Mouse (Mus musculus): Measurements from ENCODE around the gene Nudt17. TPM values are rescaled to one million over a fixed set of nuclear protein-coding genes. Genes with fewer than 3 reads are reported as not detected.
"Not testable (repeated sequence)": the region's sequence is repeated elsewhere in the genome, so short reads cannot be mapped to it uniquely, and the experiment has no call there.

Nudt17 gene
- total RNA-seq, 2 experiments from 2014 or later = 12.1 to 14.6 TPM

- no peak for DNase-seq (ENCODE audit: low spot score in 2 of 2)
Observed at GRCm38 (mm10) chr3:96673514-96673913, 34.8 kb downstream of the Nudt17 start.

GRCm38 (mm10) chr3:96671519-96671918, 36.8 kb downstream of the Nudt17 start:
- DNase-seq (ENCODE audit: low spot score in 2 of 2) = no peak

- peak; percentile 61 to 66 for DNase-seq (ENCODE audit: low spot score in 2 of 2)
Observed at GRCm38 (mm10) chr3:96669727-96670468, 38.5 kb downstream of the Nudt17 start, which contains the start of gene Ankrd35. Ankrd35 (plus strand) TSS chr3:96670131.

GRCm38 (mm10) chr3:96668424-96669067, 39.8 kb downstream of the Nudt17 start:
- no peak for DNase-seq (ENCODE audit: low spot score in 2 of 2)

DNA sequence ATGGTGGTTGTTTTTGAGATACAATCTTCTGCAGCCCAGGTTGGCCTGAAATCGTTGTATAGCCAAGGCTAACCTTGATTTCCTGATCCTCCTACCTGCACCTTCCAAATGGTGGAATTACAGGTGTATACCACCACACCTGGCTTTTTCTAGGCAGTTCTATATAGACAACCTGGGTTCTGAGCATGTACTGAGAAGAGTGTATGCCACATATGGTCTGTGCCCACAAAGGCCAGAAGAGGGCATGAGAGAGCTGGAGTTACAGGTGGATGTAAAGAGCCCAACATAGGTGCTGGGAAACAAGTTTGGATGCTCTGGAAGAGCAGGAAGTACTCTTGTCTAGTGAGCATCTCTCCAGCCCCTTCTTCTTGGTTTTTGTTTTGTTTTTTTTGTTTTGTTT, 41.0 kb downstream of the Nudt17 start:
- DNase-seq (ENCODE audit: low spot score in 2 of 2) = no peak

- DNase-seq (ENCODE audit: low spot score in 2 of 2) = no peak
Observed at GRCm38 (mm10) chr3:96666916-96667315, 41.4 kb downstream of the Nudt17 start.

- not testable (repeated sequence) for DNase-seq (ENCODE audit: low spot score in 2 of 2)
Observed at GRCm38 (mm10) chr3:96665732-96666363, 42.5 kb downstream of the Nudt17 start.

- DNase-seq (ENCODE audit: low spot score in 2 of 2) = peak; percentile 90 to 91
Observed at GRCm38 (mm10) chr3:96663432-96664239, 44.7 kb downstream of the Nudt17 start.

- no peak for DNase-seq (ENCODE audit: low spot score in 2 of 2)
Observed at GRCm38 (mm10) chr3:96662731-96663316, 45.5 kb downstream of the Nudt17 start.

- no peak for DNase-seq (ENCODE audit: low spot score in 2 of 2)
Observed at GRCm38 (mm10) chr3:96660901-96661300, 47.5 kb downstream of the Nudt17 start.

Other genes starting within 250 kb of the Nudt17 start
- under 1 TPM in 1 of 2 experiments, not detected in 1; 0.16 TPM for gene Hfe2, start 183.4 kb downstream of the Nudt17 start, total RNA-seq (2021)
- gene Txnip, start 150.6 kb downstream of the Nudt17 start, total RNA-seq (2021) = 10 to 100 TPM; 48.3 to 49.8 TPM
- gene Gm16253, start 131.6 kb downstream of the Nudt17 start, total RNA-seq (2021) = not detected
- gene Polr3gl, start 114.4 kb downstream of the Nudt17 start, total RNA-seq (2021) = 10 to 100 TPM; 26.7 to 29.7 TPM
- gene Ankrd34a, start 111.9 kb downstream of the Nudt17 start, total RNA-seq (2021) = 10 to 100 TPM; 45.9 to 51.8 TPM
- gene Lix1l, start 107.4 kb downstream of the Nudt17 start, total RNA-seq (2021) = 10 to 100 TPM; 31.6 to 32.8 TPM
- 10 to 100 TPM; 51.9 to 52.5 TPM for gene Rbm8a, start 78.6 kb downstream of the Nudt17 start, total RNA-seq (2021)
- gene Pex11b, start 73.2 kb downstream of the Nudt17 start, total RNA-seq (2021) = 10 to 100 TPM; 48.1 to 49.8 TPM
- under 1 TPM; 0.10 to 0.44 TPM for gene Gm42957, start 73.1 kb downstream of the Nudt17 start, total RNA-seq (2021)
- gene Itga10, start 63.0 kb downstream of the Nudt17 start, total RNA-seq (2021) = 1 to 10 TPM; 1.1 to 2.5 TPM
- gene Ankrd35, start 38.4 kb downstream of the Nudt17 start, total RNA-seq (2021) = 1 to 10 TPM; 6.4 to 6.5 TPM
- 10 to 100 TPM; 28.1 to 30.0 TPM for gene Pias3, start 12.2 kb downstream of the Nudt17 start, total RNA-seq (2021)
- 10 to 100 TPM; 25.5 to 26.3 TPM for gene Polr3c, start 19.1 kb upstream of the Nudt17 start, total RNA-seq (2021)
- gene Rnf115, start 19.1 kb upstream of the Nudt17 start, total RNA-seq (2021) = 10 to 100 TPM; 59.6 to 60.9 TPM
- gene Pdzk1, start 120.7 kb upstream of the Nudt17 start, total RNA-seq (2021) = under 1 TPM; 0.29 to 0.58 TPM
- gene Cd160, start 120.8 kb upstream of the Nudt17 start, total RNA-seq (2021) = not detected
- gene Gja5, start 196.1 kb upstream of the Nudt17 start, total RNA-seq (2021) = 1 to 10 TPM; 1.4 to 4.1 TPM
- 10 to 100 TPM; 40.2 to 45.0 TPM for gene Gpr89, start 196.8 kb upstream of the Nudt17 start, total RNA-seq (2021)
- gene Gja8, start 217.5 kb upstream of the Nudt17 start, total RNA-seq (2021) = not detected